Mouse (Mus musculus) thymus, postnatal 36 days (tissue): ENCODE results near the gene Tmem132c.

Experiments
- DNase-seq, 2 experiments: peaks; one replicate each; pipeline ENCODE4 v3.0.0; 2022; ENCODE audit warnings: mixed read lengths in 2 of 2

Gene Tmem132c

DNA sequence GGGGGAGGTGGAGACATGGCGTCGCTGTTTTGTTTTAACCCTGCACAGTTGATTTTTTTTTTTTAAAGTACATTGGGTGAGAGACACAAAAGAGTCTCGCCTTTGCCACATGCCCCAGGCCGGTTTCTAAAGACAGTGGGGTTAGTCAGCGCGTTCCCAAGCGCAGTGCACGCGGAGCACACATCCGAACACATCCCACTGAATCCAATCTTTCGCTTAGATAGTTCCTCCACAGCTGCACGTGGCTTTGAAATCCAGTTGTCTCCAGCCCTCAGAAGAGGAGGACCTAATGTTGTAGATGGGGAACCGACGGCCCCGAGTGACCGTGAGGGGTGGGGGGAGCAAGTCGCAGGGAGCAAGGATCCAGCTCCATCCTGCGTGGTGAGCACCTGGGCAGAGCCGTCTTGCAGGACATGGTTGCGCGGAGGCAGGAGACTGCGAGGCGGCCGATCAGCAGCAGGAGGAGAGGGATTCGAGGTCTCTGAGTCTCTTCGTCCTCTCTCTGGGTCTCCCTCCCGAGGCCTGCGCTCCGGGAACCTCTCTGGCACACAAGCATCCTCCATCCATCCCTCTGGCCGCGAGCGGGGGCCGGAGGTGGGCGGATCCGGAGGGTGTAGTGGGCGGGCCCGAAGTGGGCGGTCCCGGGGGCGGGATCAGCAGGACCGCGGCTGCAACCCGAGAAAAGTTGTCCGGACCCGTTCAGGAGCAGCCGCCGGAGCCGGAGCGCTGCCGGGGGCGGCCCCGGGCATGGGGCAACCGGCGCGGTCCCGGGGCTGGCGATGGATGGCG is at the start of gene Tmem132c:
Tmem132c (plus strand) TSS at position 673 of the 789 bp plus-strand sequence.
- DNase-seq: peak in 1 of 2 experiments; percentile 7

GRCm38 (mm10) chr5:127191881-127192280 is 49.7 kb upstream of the Tmem132c start:
- DNase-seq: no peak

DNA sequence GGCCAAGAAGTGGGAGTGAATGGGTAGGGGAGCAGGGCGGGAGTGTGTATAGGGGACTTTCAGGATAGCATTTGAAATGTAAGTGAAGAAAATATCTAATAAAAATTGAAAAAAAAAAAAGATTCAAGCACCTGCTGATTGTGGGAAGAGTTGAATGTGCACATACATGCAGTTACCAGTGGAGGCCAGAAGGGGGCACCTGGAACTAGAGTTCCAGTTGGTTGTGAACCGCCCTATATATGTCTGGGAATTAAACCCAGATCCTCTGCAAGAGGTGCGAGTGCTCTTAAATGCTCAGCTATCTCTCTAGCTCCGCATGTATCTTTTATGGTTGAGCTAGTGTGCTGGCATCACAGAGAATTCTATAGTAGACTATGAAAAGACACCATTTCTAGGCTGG is 42.8 kb upstream of the Tmem132c start:
- DNase-seq: no peak

DNA sequence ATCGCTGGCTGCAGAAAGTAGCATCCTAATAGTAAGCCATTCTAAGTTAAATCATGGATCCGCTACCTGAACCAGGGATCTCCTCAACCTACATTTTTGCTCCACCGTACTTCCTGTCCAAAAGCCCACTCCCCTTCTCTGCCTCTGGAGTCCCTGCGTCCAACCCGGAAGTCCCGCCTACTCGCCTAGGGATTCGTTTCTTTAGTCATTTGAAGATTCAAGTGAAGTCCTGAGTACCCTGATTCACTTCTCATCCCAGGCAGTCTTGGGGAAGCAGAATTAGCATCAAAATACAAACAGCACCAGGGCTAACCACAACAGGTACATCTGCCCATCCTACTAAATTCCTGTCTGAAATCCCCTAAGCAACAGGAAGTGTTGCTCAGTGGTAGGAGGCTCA is 36.7 kb upstream of the Tmem132c start:
- no peak for DNase-seq

GRCm38 (mm10) chr5:127216389-127216788 is 25.2 kb upstream of the Tmem132c start:
- no peak for DNase-seq

- DNase-seq: no peak
These were observed 23.9 kb upstream of the Tmem132c start for GRCm38 (mm10) chr5:127217725-127218124.

DNA sequence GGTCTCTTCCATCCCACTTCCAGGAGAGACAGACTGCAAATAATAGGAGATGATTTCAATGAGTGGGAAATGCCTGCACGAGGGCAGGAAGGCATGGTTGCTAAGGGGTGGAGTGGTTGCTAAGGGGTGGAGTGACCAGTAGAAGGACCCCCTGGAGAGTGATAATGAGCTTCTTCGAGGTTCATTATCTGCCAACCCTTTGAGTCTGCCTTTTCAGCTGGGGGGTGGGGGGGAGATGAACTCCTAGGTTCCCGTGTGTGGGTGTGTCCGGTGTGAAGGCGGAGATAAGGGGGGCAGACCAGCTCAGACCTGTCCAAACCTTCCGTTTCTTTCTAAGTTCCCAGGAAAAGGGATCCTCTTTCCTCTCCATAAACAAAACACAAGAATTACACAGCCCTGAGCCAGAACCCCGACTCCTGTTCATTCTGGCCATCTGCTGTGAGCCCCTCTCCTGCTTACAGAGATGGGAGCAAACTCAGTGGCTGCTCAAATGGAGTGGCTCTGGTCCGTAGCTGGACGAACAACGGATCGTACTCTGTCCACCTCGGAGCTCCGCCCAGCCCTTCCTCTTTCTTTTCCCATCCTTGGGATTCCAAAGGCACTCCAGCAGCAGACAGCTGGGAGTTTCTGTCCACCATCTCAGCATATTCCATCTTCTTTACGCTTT is 13.5 kb upstream of the Tmem132c start:
- DNase-seq: no peak

GRCm38 (mm10) chr5:127234715-127235114 is 6.9 kb upstream of the Tmem132c start:
- no peak for DNase-seq

DNA sequence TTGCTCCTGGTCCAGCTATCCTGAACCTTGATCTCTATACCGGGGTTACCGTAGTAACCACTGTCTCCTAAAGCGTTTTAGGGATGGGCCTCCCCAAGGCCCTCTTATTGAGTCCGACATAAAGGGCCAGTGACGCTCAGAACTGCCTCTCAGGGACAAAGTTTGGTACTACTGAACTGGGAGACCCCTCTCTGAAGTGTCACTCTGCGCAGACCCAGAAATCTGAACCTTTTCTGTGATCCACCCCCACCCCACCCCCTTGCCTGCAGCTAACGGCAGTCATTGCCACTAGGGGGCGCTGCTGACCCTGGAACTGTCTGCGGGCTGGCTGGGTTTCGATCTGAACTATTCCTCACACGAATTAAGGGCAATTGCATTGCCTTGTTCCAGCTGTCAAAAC is 6.4 kb upstream of the Tmem132c start:
- no peak for DNase-seq

- DNase-seq: no peak
These were observed 1.9 kb upstream of the Tmem132c start for GRCm38 (mm10) chr5:127239706-127240105.

GRCm38 (mm10) chr5:127240646-127241045 is 962 bp upstream of the Tmem132c start:
- DNase-seq: no peak

GRCm38 (mm10) chr5:127241925-127242762 is 536 bp downstream of the Tmem132c start:
- DNase-seq: no peak

- no peak for DNase-seq
These were observed 1.2 kb downstream of the Tmem132c start for GRCm38 (mm10) chr5:127242763-127243160.

GRCm38 (mm10) chr5:127243209-127243608 is 1.6 kb downstream of the Tmem132c start:
- DNase-seq: no peak

DNA sequence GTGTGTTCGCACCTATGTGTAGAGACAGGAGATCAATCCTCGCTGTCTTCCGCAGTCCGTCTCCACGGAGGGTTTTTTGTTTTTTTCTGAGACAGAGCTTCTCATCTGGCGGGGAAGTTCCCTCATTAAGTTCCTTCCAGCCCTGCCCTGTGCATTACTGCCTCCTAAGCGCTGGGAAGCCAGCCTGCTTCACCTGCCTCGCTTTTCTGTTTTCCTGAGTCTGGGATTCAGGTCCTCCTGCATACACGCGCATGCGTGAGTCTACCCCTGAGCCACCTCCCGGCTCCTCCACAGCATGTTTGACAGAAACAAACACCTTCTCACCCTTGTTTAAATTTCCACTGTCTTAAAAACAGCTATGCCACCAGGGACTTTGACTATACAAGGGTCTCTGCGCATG is 2.0 kb downstream of the Tmem132c start:
- DNase-seq: no peak

DNA sequence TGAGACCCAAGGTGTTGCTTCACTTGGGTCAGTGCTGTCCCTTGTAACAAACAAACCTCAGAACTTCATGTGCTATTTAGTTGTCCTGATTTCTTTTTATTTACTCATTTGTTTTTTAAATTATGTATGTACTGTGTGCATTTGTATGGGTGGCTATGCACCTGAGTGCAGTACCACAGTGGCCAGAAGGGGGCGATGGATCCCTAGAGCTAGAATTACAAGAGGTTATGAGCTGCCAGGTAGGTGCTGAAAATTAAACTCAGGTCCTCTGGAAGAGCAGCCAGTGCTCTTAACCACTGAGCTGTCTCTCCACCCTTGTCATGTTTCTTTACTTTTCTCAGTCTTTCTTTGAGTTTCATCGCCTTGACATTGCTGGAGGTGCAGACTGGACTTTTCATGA is 11.7 kb downstream of the Tmem132c start:
- DNase-seq: no peak

DNA sequence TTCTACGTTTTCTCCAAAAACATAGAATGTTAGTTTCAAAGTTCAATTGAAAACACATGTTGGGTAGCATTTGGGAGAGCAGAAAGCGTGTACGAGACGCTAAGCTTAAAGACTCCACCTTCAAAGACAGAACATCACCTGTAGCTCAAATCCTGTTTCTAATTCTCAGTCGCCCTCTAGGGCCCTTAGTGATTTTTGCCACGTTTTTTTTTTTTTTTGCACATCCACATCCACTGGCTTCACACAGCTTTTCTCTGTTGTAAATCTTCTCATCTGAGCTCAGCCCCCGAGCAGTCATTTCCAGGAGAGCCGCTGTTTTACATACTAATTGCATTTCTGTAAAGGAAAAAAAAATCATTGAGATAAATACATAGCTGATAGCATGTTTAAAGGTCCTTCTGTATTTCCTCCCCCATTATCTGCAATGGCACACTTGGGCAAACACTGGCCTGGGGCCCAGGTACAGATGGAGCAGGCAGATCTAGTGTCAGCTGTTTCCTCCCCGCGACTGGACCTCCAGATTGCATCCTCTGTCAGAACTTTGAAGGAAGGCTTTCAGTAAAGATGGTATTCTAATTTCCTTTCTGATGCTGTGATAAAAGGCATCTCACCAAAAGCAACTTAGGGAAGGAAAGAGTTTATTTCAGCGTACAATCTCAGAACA is 15.5 kb downstream of the Tmem132c start:
- no peak for DNase-seq

DNA sequence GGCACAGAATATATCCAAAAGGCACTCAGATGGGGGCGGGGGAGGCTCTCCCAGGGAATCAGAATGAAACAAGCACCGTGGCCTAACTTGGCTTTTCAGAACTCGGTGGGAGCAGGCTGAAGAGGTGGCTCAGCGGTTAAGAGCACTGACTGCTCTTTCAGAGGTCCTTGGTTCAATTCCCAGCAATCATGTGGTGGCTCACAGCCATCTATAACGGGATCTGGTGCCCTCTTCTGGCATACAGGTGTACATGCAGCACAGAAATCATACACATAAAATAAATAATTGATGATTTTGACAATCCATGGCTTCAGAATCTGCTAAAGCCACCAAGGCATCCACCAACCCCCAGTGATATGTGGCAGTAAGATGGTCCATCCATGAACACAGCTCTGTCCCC is 20.5 kb downstream of the Tmem132c start:
- DNase-seq: no peak

GRCm38 (mm10) chr5:127271145-127271544 is 29.5 kb downstream of the Tmem132c start:
- no peak for DNase-seq

DNA sequence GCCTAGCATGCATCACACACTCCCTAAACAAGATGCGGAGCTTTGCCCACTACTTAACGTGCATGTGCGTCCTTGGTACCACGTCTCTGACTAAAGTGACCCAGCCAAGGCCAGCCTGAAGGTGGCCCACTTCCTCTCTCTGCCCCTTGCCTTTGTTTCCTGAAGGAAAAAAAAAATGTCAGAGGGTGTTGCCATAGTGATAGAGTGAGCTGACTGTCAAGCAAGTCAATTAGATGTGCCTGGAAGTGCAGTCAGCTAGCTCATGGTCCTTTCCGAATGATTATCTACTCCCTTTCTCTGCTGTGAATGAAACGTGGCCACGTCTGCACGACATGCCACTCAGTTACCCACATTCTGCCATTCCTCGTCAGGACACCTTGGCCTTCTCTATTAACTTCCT is 37.9 kb downstream of the Tmem132c start:
- no peak for DNase-seq

- no peak for DNase-seq
These were observed 39.6 kb downstream of the Tmem132c start for GRCm38 (mm10) chr5:127281186-127281585.

- DNase-seq: no peak
These were observed 41.0 kb downstream of the Tmem132c start for GRCm38 (mm10) chr5:127282539-127283123.

DNA sequence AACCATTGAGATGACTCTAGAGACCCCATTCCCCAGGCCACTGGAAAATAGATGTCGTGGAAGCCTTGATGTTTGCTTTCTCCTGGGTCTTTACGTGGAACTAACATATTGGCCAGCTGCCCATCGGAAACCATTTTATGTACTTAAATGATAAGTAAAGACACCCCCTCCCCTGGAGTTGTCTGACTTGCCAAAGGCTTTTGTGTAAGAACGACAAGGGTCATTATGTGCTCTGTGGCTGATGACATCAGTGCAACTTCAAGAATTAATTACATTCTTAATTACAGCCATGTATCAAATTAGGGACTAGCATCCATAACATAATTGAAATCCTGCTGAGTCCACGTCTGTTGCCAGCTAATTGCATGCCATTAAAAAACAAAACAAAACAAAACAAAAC is 45.3 kb downstream of the Tmem132c start:
- DNase-seq: no peak
